Mouse (Mus musculus) embryonic facial prominence, embryonic 12.5 days (tissue): ENCODE measurements around the gene Ptms. TPM values are rescaled to one million over a fixed set of nuclear protein-coding genes. Genes with fewer than 3 reads are reported as not detected.
"Not testable (repeated sequence)": the region's sequence is repeated elsewhere in the genome, so short reads cannot be mapped to it uniquely, and the experiment has no call there.

Experiments used
- ATAC-seq: fragments of 200-750 bp; cut with Nextera tagmentation; 2 replicates; pipeline ENCODE4 v1.8.0; 2017; ENCODE audit not compliant: insufficient number of reproducible peaks, insufficient read depth, low FRiP score, low TSS enrichment
- H3K27ac ChIP-seq: fragments of 300-500 bp; sonication (generic); 2 replicates; pipeline ENCODE4 v1.5.1; 2016; ENCODE audit warnings: mild to moderate bottlenecking
- H3K27me3 ChIP-seq: fragments of 300-500 bp; sonication (generic); 2 replicates; pipeline ENCODE4 v1.6.1; 2016; ENCODE audit warnings: mild to moderate bottlenecking, moderate library complexity
- H3K36me3 ChIP-seq: fragments of 300-500 bp; sonication (generic); 2 replicates; pipeline ENCODE4 v1.6.1; 2016; ENCODE audit warnings: mild to moderate bottlenecking
- H3K4me1 ChIP-seq: fragments of 300-500 bp; sonication (generic); 2 replicates; pipeline ENCODE4 v1.6.1; 2016
- H3K4me2 ChIP-seq: fragments of 300-500 bp; sonication (generic); replicated peaks from 2 replicates; pipeline ENCODE4 v1.6.1; 2016; ENCODE audit warnings: mild to moderate bottlenecking, moderate library complexity
- H3K4me3 ChIP-seq: fragments of 300-500 bp; sonication (generic); 2 replicates; pipeline ENCODE4 v1.5.1; 2016; ENCODE audit warnings: mild to moderate bottlenecking
- H3K9ac ChIP-seq: fragments of 300-500 bp; sonication (generic); 2 replicates; pipeline ENCODE4 v1.6.1; 2016; ENCODE audit warnings: mild to moderate bottlenecking, moderate library complexity
- H3K9me3 ChIP-seq: fragments of 300-500 bp; sonication (generic); 2 replicates; pipeline ENCODE4 v1.6.1; 2016; ENCODE audit warnings: mild to moderate bottlenecking, moderate library complexity
- WGBS: fragments of 180-500 bp; shearing (Covaris S2); methylation state at CpG from one replicate; pipeline ENCODE4 v1.1.7; 2016; 5-methylcytosine and 5-hydroxymethylcytosine counted together
- polyA plus RNA-seq: library from polyadenylated mRNA; unstranded; fragments of >200 nt; fragmentation: Nextera tagmentation; extraction: Ambion mirVana; gene quantifications from 2 replicates; pipeline ENCODE4 v1.2.1, GENCODE M21; 2016

Gene Ptms
- polyA plus RNA-seq, 1 experiment from 2014 or later = 390 TPM

DNA sequence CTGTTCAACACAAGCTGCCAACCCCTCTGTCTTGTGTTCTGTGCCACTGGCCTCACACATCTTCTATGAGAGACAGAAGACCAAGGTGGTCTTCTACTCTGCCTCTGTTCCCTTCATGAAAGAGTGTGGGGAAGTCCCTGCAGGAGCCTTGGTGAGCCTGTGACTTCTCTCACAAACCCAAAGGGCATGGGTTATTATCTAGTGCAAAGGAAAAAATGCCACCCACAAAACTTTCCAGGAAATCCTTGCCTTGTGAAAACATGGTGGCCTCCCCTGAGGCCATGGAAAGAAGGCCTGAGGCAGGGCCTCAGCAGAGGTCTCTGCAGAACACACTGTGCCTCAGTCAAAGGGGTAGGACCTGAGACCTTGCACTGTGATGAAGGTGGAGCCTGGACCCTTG, 18.1 kb downstream of the Ptms start:
- no peaks in the 10 kb centered on the region for H3K9me3 ChIP-seq
- no peak overlapping the region for H3K27ac ChIP-seq
- no peak for ATAC-seq
- peaks cover 11% of the 10 kb centered on the region for H3K4me1 ChIP-seq
- no peaks in the 10 kb centered on the region for H3K36me3 ChIP-seq
- no peaks in the 10 kb centered on the region for H3K27me3 ChIP-seq
- no peak overlapping the region for H3K4me3 ChIP-seq
- no peak overlapping the region for H3K9ac ChIP-seq
- H3K4me2 ChIP-seq = no peak overlapping the region

DNA sequence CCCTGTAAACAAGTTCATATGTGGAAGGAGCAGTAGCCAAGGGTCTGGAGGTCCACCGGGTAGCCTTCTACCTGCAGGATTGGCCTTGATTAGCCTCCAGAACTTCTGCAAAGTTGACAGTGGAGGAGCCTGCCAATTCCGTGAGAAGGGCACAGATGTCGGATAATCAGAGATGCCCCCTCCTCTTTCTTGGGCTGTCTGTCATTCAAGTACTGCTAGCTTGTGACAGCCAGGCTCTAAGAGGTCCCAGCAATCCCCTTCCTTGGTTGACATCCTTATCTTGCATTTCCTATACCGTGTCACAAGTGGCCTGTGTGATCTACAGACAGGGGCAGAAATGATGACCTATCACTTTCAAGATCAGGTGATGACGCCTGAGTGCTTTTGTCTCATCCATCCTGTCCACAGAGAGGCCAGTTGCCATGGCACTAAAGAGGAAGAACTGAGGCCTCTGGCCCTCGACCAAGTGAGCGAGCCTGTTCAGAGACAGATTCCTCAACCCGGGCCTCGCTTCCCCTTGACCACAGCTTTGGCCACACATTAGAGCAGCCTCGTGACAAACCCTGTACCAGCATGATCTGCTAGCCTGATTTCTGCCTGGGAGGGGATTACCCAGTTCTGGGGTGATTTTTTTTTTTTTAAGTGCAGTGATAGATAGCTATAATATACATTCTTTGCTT, 19.0 kb downstream of the Ptms start:
- Histone ChIP-seq H3K27me3 (no peaks in the 10 kb centered on the region), H3K27ac (no peak overlapping the region), H3K9me3 (no peaks in the 10 kb centered on the region), H3K4me1 (peaks cover 11% of the 10 kb centered on the region), H3K4me3 (no peak overlapping the region), H3K9ac (no peak overlapping the region), H3K4me2 (no peak overlapping the region), H3K36me3 (no peaks in the 10 kb centered on the region)
- ATAC-seq = no peak
- WGBS = 66% methylated on average over 10 of the region's 10 CpGs

DNA sequence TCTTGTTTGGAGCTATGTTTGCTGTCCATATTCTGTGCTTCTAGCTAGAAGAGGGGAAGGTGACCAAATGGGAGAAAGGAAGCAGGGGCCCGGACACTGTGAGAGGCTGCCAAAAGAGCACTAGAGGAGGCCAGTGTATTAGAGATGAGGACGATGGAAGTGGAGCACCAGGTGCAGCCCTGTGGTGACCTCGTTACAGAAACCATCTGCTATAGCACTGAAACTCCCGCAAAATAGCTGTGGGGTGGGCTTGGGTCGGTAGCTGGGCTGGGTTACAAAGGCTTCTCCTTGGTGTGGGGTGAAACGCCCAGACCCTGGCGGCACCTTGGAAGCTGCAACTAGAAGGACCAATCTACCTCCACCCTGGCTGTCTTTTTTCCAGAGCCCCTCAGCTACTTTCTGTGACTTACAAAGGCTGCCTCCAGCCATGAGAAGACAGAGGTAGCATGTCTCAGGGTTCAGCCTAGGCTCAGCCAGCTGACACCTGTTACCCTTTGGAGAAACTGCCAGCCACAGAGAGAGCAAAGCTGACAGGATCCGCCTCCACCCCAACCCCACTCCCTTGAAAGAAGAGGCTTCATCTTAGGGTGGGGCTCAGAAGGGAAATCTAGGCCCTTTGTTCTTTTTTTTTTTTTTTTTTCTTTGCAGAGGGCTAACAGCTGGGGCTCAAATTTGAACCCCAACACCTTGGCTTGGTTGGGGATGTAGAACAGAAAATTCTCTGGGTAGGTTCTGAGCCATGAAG, 19.7 kb downstream of the Ptms start:
- H3K36me3 ChIP-seq = no peaks in the 10 kb centered on the region
- no peak overlapping the region for H3K4me3 ChIP-seq
- no peaks in the 10 kb centered on the region for H3K27me3 ChIP-seq
- H3K9ac ChIP-seq = no peak overlapping the region
- peaks cover 9% of the 10 kb centered on the region for H3K4me1 ChIP-seq
- 54% methylated on average over 8 of the region's 8 CpGs for WGBS
- no peak overlapping the region for H3K4me2 ChIP-seq
- H3K27ac ChIP-seq = no peak overlapping the region
- no peak for ATAC-seq
- H3K9me3 ChIP-seq = no peaks in the 10 kb centered on the region

DNA sequence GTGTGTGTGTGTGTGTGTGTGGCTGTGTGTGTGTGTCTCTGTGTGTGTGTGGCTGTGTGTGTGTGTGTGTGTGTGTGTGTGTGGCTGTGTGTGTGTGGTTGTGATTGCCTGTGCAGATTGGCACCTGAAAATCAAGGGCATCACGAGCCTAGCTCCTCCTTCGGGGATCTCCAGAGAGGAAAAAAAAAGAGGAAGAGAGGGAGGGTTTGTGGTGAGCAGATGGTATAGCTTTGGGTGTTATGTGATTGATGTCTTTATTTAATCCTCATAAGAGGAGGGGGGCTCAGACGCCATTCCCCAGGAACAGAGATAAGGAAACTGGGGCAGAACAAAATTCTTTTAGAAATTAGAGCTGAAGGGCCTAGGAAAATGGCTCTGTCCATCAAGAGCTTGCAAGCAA, 21.5 kb downstream of the Ptms start:
- no peaks in the 10 kb centered on the region for H3K27me3 ChIP-seq
- no peak overlapping the region for H3K4me2 ChIP-seq
- no peaks in the 10 kb centered on the region for H3K9me3 ChIP-seq
- H3K4me3 ChIP-seq = no peak overlapping the region
- no peak for ATAC-seq
- 54% methylated on average over 3 of the region's 3 CpGs for WGBS
- H3K4me1 ChIP-seq = no peaks in the 10 kb centered on the region
- no peak overlapping the region for H3K27ac ChIP-seq
- no peak overlapping the region for H3K9ac ChIP-seq
- no peaks in the 10 kb centered on the region for H3K36me3 ChIP-seq

DNA sequence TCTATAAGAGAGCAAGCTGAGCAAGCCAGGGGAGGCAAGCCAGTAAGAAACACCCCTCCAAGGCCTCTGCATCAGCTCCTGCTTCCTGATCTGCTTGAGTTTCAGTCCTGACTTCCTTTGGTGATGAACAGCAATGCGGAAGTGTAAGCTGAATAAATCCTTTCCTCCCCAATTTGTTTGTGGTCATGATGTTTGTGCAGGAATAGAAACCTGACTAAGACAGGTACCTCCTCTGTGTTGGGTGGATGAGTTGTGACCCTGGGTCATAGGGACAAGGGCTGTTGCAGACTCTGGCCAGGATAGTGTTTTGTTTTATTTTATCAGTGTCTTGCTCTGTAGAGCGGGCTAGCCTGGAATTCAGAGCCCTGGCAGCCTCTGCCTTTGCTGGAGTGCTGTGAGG, 25.8 kb downstream of the Ptms start:
- WGBS = 85% methylated on average over 2 of the region's 2 CpGs
- not testable (repeated sequence) for H3K36me3 ChIP-seq

DNA sequence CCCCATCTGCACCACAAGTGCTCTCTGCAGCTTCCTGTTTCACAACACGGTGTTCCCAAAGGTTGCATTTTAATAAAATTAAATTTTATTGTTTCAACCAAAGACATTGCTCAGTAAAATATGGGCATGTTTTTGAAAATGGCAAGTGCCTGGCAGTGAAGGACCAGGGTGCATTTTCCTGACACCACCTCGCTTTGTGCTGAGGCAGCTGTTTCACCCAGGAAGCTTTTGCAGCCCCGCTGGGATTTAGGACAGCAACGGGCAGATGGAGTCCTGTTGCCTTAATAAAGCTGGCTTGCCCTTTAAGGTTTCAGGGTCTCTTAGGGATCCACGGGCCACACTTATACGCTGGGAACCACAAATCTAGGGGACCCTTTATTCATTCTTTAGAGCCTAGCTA, 28.9 kb downstream of the Ptms start:
- H3K27me3 ChIP-seq = no peaks in the 10 kb centered on the region
- no peak for ATAC-seq
- H3K4me1 ChIP-seq = no peaks in the 10 kb centered on the region
- H3K9ac ChIP-seq = no peak overlapping the region
- no peak overlapping the region for H3K4me2 ChIP-seq
- H3K9me3 ChIP-seq = no peaks in the 10 kb centered on the region
- WGBS = 63% methylated on average over 6 of the region's 6 CpGs
- no peak overlapping the region for H3K4me3 ChIP-seq
- H3K27ac ChIP-seq = no peak overlapping the region
- no peaks in the 10 kb centered on the region for H3K36me3 ChIP-seq

More for the DNA sequence above, 25.8 kb downstream of the Ptms start:
- not testable (repeated sequence) for H3K9ac ChIP-seq, H3K9me3 ChIP-seq, H3K27ac ChIP-seq, H3K4me3 ChIP-seq, H3K4me2 ChIP-seq, ATAC-seq, H3K27me3 ChIP-seq, H3K4me1 ChIP-seq

DNA sequence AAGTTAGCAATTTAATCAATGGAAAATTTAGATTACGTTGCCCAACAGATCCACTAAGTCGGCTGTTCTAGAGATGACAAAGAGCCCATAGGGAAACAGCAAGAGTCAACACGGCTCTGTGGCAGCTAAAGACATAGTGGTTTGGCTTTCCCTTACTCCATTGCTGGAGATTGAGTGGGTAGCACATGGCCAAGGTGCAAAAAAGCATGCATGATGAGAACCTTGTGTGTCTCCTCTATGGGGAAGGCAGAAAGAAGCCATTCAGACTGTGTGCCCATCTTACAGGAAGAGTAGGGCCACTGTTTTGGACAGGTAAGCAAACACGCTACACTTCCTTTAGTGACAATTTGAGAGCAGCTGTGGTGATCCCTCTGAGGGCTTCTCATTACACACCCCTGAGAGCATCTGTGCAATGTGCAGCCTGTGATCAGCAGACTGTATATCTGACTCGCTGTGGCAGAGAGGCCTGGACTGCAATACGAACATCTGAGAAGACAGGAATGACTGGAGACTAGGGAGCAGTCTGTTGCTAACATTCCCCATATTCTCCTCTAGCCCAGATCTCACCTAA, 31.3 kb downstream of the Ptms start:
- no peak for ATAC-seq
- no peaks in the 10 kb centered on the region for H3K9me3 ChIP-seq
- H3K4me3 ChIP-seq = no peak overlapping the region
- 91% methylated on average over 6 of the region's 6 CpGs for WGBS
- H3K9ac ChIP-seq = no peak overlapping the region
- no peaks in the 10 kb centered on the region for H3K27me3 ChIP-seq
- H3K36me3 ChIP-seq = no peaks in the 10 kb centered on the region
- no peak overlapping the region for H3K4me2 ChIP-seq
- H3K4me1 ChIP-seq = no peaks in the 10 kb centered on the region
- H3K27ac ChIP-seq = no peak overlapping the region

DNA sequence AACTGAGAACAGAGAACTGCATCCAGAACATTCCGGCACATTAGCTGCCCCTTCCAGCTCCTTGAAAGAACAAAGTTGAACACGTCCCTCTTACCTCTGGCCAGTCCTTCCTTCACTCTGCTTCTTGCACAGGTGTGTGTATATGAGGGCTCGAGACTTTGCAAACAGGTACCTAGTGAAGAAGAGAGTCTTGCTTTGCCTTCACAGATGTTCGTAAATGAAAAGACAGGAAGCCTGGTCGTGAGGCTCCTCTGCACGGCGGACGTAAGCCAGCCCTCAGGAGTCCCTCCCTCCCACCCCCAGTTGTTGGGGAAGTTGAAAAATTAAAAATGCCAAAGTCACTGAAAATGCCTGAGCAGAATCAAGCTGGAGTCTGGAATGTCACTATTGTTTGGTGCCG, 31.9 kb downstream of the Ptms start, which contains the start of gene Cd4:
Cd4 (minus strand) TSS at position 236 of the 400 bp plus-strand sequence.
- Histone ChIP-seq H3K27me3 (no peaks in the 10 kb centered on the region), H3K9ac (no peak within 1 kb of the TSS), H3K4me2 (no peak within 1 kb of the TSS), H3K4me1 (no peaks in the 10 kb centered on the region), H3K36me3 (no peaks in the 10 kb centered on the region), H3K9me3 (no peaks in the 10 kb centered on the region), H3K27ac (no peak within 1 kb of the TSS), H3K4me3 (no peak within 1 kb of the TSS)
- WGBS = 86% methylated on average over 9 of the region's 9 CpGs
- no peak for ATAC-seq

DNA sequence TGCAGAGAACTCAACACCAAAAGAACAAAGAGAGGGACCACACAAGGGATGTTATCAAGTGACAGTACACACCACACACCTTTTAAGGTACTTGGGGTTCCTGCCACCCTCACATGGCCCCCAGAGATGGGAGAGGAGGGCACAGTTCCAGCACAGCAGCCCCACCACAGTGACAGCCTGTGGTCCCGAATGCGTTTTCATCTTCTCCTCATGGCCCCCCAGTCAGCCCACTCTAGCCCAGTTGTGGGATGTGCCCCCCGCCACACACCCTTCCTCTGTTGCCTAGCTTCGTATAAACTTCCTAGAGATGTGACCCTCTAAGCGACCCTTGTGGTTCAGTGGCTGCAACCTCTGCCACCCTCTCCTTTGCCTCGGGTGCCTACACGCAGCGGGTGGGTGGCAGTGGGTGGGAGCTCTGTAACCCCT, 33.9 kb downstream of the Ptms start:
- no peak overlapping the region for H3K27ac ChIP-seq
- WGBS = 90% methylated on average over 8 of the region's 8 CpGs
- ATAC-seq = no peak

DNA sequence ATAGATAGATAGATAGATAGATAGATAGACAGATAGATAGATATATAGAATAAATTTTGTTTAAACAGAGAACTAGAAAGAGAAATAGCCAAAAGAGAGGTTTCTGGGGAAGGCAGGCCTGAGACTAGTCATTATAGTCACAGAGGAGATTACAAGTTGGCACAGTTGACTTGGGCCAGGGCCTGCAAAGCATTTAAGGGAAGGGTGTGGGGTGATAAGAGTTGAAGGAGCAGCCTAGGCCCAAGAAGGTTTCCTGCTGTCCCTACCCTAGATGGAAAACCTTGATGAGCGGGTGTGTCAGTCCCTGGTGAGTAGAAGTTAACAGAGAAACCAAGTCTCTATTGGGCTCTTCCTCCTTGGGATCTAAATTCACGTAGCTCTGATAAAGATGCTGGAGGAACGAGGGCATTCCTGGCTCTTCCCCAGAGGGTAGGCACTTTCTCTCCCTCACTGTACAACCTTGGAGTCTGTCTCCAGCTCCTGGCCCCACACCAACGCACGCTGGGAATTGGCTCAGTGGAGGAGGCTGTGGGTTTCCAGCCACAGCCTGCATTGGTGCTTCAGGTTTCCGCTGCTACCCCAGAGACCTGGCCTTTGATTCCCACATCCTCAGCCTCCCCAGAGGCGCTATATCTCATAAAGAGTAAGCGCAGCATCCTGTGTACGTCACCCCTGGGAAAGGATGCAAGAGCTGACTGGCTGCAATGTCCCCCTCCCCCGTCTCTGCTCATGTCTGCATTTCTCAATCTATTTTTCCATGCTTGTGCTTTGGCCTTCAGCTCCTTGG, 35.0 kb downstream of the Ptms start:
- no peaks in the 10 kb centered on the region for H3K4me1 ChIP-seq
- H3K4me2 ChIP-seq = no peak overlapping the region
- no peaks in the 10 kb centered on the region for H3K36me3 ChIP-seq
- H3K27ac ChIP-seq = no peak overlapping the region
- WGBS = 70% methylated on average over 10 of the region's 10 CpGs
- no peaks in the 10 kb centered on the region for H3K27me3 ChIP-seq
- no peak overlapping the region for H3K9ac ChIP-seq
- no peaks in the 10 kb centered on the region for H3K9me3 ChIP-seq
- no peak for ATAC-seq
- H3K4me3 ChIP-seq = no peak overlapping the region

More for the DNA sequence above, 33.9 kb downstream of the Ptms start:
- H3K4me3 ChIP-seq = no peak overlapping the region
- no peaks in the 10 kb centered on the region for H3K4me1 ChIP-seq
- no peaks in the 10 kb centered on the region for H3K36me3 ChIP-seq
- H3K27me3 ChIP-seq = no peaks in the 10 kb centered on the region
- no peak overlapping the region for H3K4me2 ChIP-seq
- H3K9me3 ChIP-seq = no peaks in the 10 kb centered on the region
- no peak overlapping the region for H3K9ac ChIP-seq

DNA sequence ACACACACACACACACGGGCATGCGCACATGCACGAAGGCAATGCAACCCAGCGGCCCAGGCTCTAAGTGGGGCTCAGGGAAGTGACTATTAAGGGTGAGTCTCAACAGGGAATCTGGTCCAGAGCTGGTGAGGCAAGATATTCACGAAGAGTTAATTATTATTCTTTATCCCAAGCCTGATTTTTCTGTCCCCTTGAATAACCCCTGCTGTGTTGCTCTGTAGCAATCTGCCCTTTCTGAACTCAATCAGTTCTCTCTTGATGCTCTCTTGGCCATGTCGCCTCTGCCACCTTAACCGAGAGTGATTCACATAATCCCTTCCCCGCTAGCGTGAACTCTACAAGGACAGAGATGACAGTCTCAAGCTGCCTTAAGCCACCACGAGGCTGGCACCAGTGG, 36.6 kb downstream of the Ptms start:
- Histone ChIP-seq H3K4me1 (no peaks in the 10 kb centered on the region), H3K4me3 (no peak overlapping the region), H3K27ac (no peak overlapping the region), H3K4me2 (no peak overlapping the region), H3K27me3 (no peaks in the 10 kb centered on the region), H3K9ac (no peak overlapping the region), H3K9me3 (no peaks in the 10 kb centered on the region), H3K36me3 (no peaks in the 10 kb centered on the region)
- no peak for ATAC-seq
- WGBS = 78% methylated on average over 10 of the region's 10 CpGs
